In the genomic region with DNA sequence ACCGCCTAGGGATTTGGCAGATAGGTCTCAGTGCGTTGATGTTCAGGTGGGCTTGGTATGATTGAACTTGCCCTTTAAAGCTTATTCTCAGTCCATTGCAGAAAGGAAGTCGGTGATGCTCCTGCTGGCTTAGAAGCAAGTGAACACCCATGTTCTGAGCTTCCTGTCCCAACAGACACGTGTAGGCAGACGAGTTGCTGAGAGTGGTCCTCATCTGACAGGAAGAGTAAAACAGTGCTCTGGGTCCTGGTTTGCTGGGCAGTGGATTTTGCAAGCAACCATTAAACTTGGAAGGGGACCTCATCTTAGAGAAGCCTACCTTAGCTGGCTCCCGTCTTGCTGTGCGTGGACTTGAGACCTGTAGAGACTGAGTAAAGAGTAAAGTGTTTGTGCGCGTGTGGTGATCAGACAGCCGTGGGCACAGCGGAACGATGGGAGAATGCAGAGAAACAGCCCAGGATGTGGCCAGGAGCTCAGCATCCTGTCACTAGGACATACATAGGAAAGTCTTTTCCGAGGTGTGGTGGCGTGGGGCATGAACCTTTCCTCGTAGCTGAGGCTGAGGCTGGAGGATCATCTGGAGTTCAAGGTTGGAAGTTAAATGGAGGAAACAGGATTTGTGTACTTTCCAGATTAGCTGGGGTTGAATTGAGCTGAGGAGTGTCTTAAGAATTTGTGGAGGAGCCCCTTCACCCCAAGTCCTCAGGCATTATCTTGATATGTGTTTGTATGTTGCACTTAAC, we compare ENCODE assay signal across 13 mouse cellular contexts. TPM values are rescaled to one million over a fixed set of nuclear protein-coding genes. Genes with fewer than 3 reads are reported as not detected.
DNase-seq lines count a peak whose midpoint lies in the region; ATAC-seq lines count a peak whose summit lies in the region.
"Had no signal": no experiment of that assay in that cellular context is flagged by ENCODE, and none has a peak within 500 bp of the region (broad histone marks: within the 10 kb centered on the region; RNA-seq: fewer than 3 reads in every experiment).

No protein-coding gene starts in this region.

- 72% methylated on average over 15 of the region's 15 CpGs for WGBS in heart, embryonic 13.5 days
- WGBS in neural tube, embryonic 13.5 days = 52% methylated on average over 15 of the region's 15 CpGs

- H3K4me3 ChIP-seq in heart, embryonic 13.5 days = no peak overlapping the region
- no peak overlapping the region for H3K4me3 ChIP-seq in neural tube, embryonic 13.5 days

- no peak for ATAC-seq in heart, embryonic 13.5 days (ENCODE audit: extremely low read depth, insufficient number of reproducible peaks, low FRiP score, low TSS enrichment)
- ATAC-seq in neural tube, embryonic 13.5 days (ENCODE audit: low read depth) = no peak
- ATAC-seq: hindbrain, postnatal 0 days; liver, postnatal 0 days had no signal

- H3K4me1 ChIP-seq in heart, embryonic 13.5 days = peaks cover 64% of the 10 kb centered on the region
- peaks cover 83% of the 10 kb centered on the region for H3K4me1 ChIP-seq in neural tube, embryonic 13.5 days (replicated peaks)

- H3K4me2 ChIP-seq in heart, embryonic 13.5 days = no peak overlapping the region
- no peak overlapping the region for H3K4me2 ChIP-seq in neural tube, embryonic 13.5 days

- DNase-seq in heart, postnatal 25 days (ENCODE audit: low spot score) = no peak
- DNase-seq in neural tube, embryonic 10.5 days (ENCODE audit: extremely low spot score, low spot score) = no peak
- DNase-seq in induced T-regulatory cell, adult 2 months (ENCODE audit: low read depth) = peak; percentile 57
- DNase-seq in thymus, postnatal 10 days (ENCODE audit: low spot score in 2 of 2) = peak; percentile 16 to 40
- no peak for DNase-seq in retina, postnatal 1 day
- no peak for DNase-seq in urinary bladder, postnatal 36 days (ENCODE audit: low spot score in 2 of 2)
- DNase-seq: B cell, adult 2 months; cerebellum, postnatal 10 days; liver, postnatal 0 days; right cerebral cortex, adult 18-20 months had no signal

- peaks cover 7% of the 10 kb centered on the region for H3K36me3 ChIP-seq in heart, embryonic 13.5 days
- peaks cover 3% of the 10 kb centered on the region; the same call in 1 of the 2 replicates for H3K36me3 ChIP-seq in neural tube, embryonic 13.5 days

- intact Hi-C loops in heart, postnatal 25 days (cut with DNase I) = loop anchor here (2.0 kb wide), 1 partner anchor 16 kb away; no protein-coding TSS in a partner anchor

- H3K9ac ChIP-seq in heart, embryonic 13.5 days = 0 out of 2 replicates have a peak overlapping the region, but pooled peaks have one; percentile 16
- peak overlapping the region; percentile 26; the same call in 1 of the 2 replicates for H3K9ac ChIP-seq in neural tube, embryonic 13.5 days
- H3K9ac ChIP-seq: liver, postnatal 0 days had no signal

- H3K27me3 ChIP-seq in heart, embryonic 13.5 days (replicated peaks) = no peaks in the 10 kb centered on the region
- H3K27me3 ChIP-seq in neural tube, embryonic 13.5 days = no peaks in the 10 kb centered on the region

- peaks cover 3% of the 10 kb centered on the region; the same call in 1 of the 2 replicates for H3K9me3 ChIP-seq in heart, embryonic 13.5 days
- H3K9me3 ChIP-seq in neural tube, embryonic 13.5 days = no peaks in the 10 kb centered on the region

- H3K27ac ChIP-seq in heart, embryonic 13.5 days (replicated peaks) = peak overlapping the region; percentile 24; the same call in 1 of the 2 replicates
- H3K27ac ChIP-seq in neural tube, embryonic 13.5 days (replicated peaks) = no peak overlapping the region
- H3K27ac ChIP-seq: hindbrain, postnatal 0 days had no signal

RNA-seq across cellular contexts. Expression of a gene that starts 6.7 kb away (rescaled TPM):
- 5.4 and 6.0 TPM in 2 replicates for polyA plus RNA-seq in heart, embryonic 13.5 days (2015; fragmentation: Nextera tagmentation; extraction: Ambion mirVana)
- total RNA-seq in heart, postnatal 25 days (2021) = 10 to 100 TPM; 11.7 to 14.5 TPM
- polyA plus RNA-seq in neural tube, embryonic 13.5 days (2015; fragmentation: Nextera tagmentation; extraction: Ambion mirVana) = 18.0 and 18.8 TPM in 2 replicates

RNA-seq across cellular contexts. Expression of a gene that starts 43.5 kb away (rescaled TPM):
- 3.8 and 4.4 TPM in 2 replicates for polyA plus RNA-seq in heart, embryonic 13.5 days (2015; fragmentation: Nextera tagmentation; extraction: Ambion mirVana)
- 10 to 100 TPM in 1 of 2 experiments, 1 to 10 TPM in 1; 9.4 to 12.3 TPM for total RNA-seq in heart, postnatal 25 days (2021)
- 4.4 and 4.8 TPM in 2 replicates for polyA plus RNA-seq in neural tube, embryonic 13.5 days (2015; fragmentation: Nextera tagmentation; extraction: Ambion mirVana)

RNA-seq across cellular contexts. Expression of a gene that starts 52.2 kb away (rescaled TPM):
- 7.0 and 7.4 TPM in 2 replicates for polyA plus RNA-seq in heart, embryonic 13.5 days (2015; fragmentation: Nextera tagmentation; extraction: Ambion mirVana)
- total RNA-seq in heart, postnatal 25 days (2021) = 10 to 100 TPM; 23.2 to 31.5 TPM
- 8.1 and 9.0 TPM in 2 replicates for polyA plus RNA-seq in neural tube, embryonic 13.5 days (2015; fragmentation: Nextera tagmentation; extraction: Ambion mirVana)

Comparison
In these comparisons a context has a peak if more than half of its experiments do, and no peak if none do; other contexts are left out.
1. DNase-seq: peak in induced T-regulatory cell, adult 2 months (single experiment) and thymus, postnatal 10 days (2 of 2); none in heart, postnatal 25 days (single experiment), neural tube, embryonic 10.5 days (single experiment), retina, postnatal 1 day (single experiment) and urinary bladder, postnatal 36 days (0 of 2).